Mouse (Mus musculus): ENCODE measurements around the gene Pax3. TPM values are rescaled to one million over a fixed set of nuclear protein-coding genes. Genes with fewer than 3 reads are reported as not detected.
A peak's percentile ranks its signal among the peaks of the same experiment; 100 is the strongest.

Gene Pax3
- polyA plus RNA-seq, 1 experiment from 2014 or later = 42.8 TPM

- no peaks in the 10 kb centered on the region for H3K9me3 ChIP-seq (ENCODE audit: control insufficient read depth, low read length)
- peaks cover 66% of the 10 kb centered on the region for H3K27me3 ChIP-seq (ENCODE audit: control insufficient read depth, insufficient read depth, low read length)
- peak; percentile 81 for DNase-seq (ENCODE audit: low spot score)
- H3K4me1 ChIP-seq (ENCODE audit: control insufficient read depth, insufficient read depth, low read length) = peaks cover 13% of the 10 kb centered on the region
- peak overlapping the region; percentile 78 for H3K4me2 ChIP-seq (ENCODE audit: low read depth)
- H3K27ac ChIP-seq (ENCODE audit: low read depth, low read length) = peak overlapping the region; percentile 95
- peak; percentile 74 for ATAC-seq (ENCODE audit: insufficient read depth, low FRiP score, low TSS enrichment)
- WGBS = 1% methylated on average over 35 of the region's 47 CpGs
- H3K9ac ChIP-seq (ENCODE audit: low read length) = peak overlapping the region; percentile 79
- H3K4me3 ChIP-seq (ENCODE audit: low read depth, low read length) = peak overlapping the region; percentile 69
- no peaks in the 10 kb centered on the region for H3K36me3 ChIP-seq (ENCODE audit: control insufficient read depth, insufficient read depth, low read length)
Measured at GRCm38 (mm10) chr1:78189501-78190345, 7.2 kb downstream of the Pax3 start.

- Histone ChIP-seq H3K27ac (ENCODE audit: low read depth, low read length) (peak overlapping the region; percentile 95), H3K27me3 (ENCODE audit: control insufficient read depth, insufficient read depth, low read length) (peaks cover 66% of the 10 kb centered on the region), H3K4me1 (ENCODE audit: control insufficient read depth, insufficient read depth, low read length) (peaks cover 13% of the 10 kb centered on the region), H3K9me3 (ENCODE audit: control insufficient read depth, low read length) (no peaks in the 10 kb centered on the region), H3K9ac (ENCODE audit: low read length) (peak overlapping the region; percentile 79), H3K36me3 (ENCODE audit: control insufficient read depth, insufficient read depth, low read length) (no peaks in the 10 kb centered on the region), H3K4me3 (ENCODE audit: low read depth, low read length) (peak overlapping the region; percentile 69), H3K4me2 (ENCODE audit: low read depth) (peak overlapping the region; percentile 78)
- WGBS = under 1% methylated on average over 16 of the region's 16 CpGs
- ATAC-seq (ENCODE audit: insufficient read depth, low FRiP score, low TSS enrichment) = 0 out of 2 replicates have a peak, but pooled peaks have one; percentile 1
- peak; percentile 68 for DNase-seq (ENCODE audit: low spot score)
Measured at GRCm38 (mm10) chr1:78189016-78189415, 7.9 kb downstream of the Pax3 start.

GRCm38 (mm10) chr1:78188299-78188698 is 8.6 kb downstream of the Pax3 start:
- H3K27ac ChIP-seq (ENCODE audit: low read depth, low read length) = no peak overlapping the region
- H3K4me1 ChIP-seq (ENCODE audit: control insufficient read depth, insufficient read depth, low read length) = peaks cover 16% of the 10 kb centered on the region
- H3K9ac ChIP-seq (ENCODE audit: low read length) = peak overlapping the region; percentile 14; the same call in 1 of the 2 replicates
- peak overlapping the region; percentile 69 for H3K4me3 ChIP-seq (ENCODE audit: low read depth, low read length)
- ATAC-seq (ENCODE audit: insufficient read depth, low FRiP score, low TSS enrichment) = no peak
- H3K27me3 ChIP-seq (ENCODE audit: control insufficient read depth, insufficient read depth, low read length) = peaks cover 62% of the 10 kb centered on the region
- H3K36me3 ChIP-seq (ENCODE audit: control insufficient read depth, insufficient read depth, low read length) = no peaks in the 10 kb centered on the region
- peak overlapping the region; percentile 78 for H3K4me2 ChIP-seq (ENCODE audit: low read depth)
- 1% methylated on average over 2 of the region's 2 CpGs for WGBS
- H3K9me3 ChIP-seq (ENCODE audit: control insufficient read depth, low read length) = no peaks in the 10 kb centered on the region
- no peak for DNase-seq (ENCODE audit: low spot score)

GRCm38 (mm10) chr1:78187788-78188173 is 9.2 kb downstream of the Pax3 start:
- Histone ChIP-seq H3K4me1 (ENCODE audit: control insufficient read depth, insufficient read depth, low read length) (peaks cover 14% of the 10 kb centered on the region; the same call in 1 of the 2 replicates), H3K27ac (ENCODE audit: low read depth, low read length) (no peak overlapping the region), H3K9me3 (ENCODE audit: control insufficient read depth, low read length) (no peaks in the 10 kb centered on the region), H3K36me3 (ENCODE audit: control insufficient read depth, insufficient read depth, low read length) (no peaks in the 10 kb centered on the region), H3K4me2 (ENCODE audit: low read depth) (peak overlapping the region; percentile 78), H3K9ac (ENCODE audit: low read length) (0 out of 2 replicates have a peak overlapping the region, but pooled peaks have one; percentile 18), H3K4me3 (ENCODE audit: low read depth, low read length) (peak overlapping the region; percentile 69; the same call in 1 of the 2 replicates), H3K27me3 (ENCODE audit: control insufficient read depth, insufficient read depth, low read length) (peaks cover 62% of the 10 kb centered on the region)
- no peak for ATAC-seq (ENCODE audit: insufficient read depth, low FRiP score, low TSS enrichment)
- WGBS = 2% methylated on average over 6 of the region's 6 CpGs
- no peak for DNase-seq (ENCODE audit: low spot score)

- H3K27ac ChIP-seq (ENCODE audit: low read depth, low read length) = peak overlapping the region; percentile 34; the same call in 1 of the 2 replicates
- no peak overlapping the region for H3K9ac ChIP-seq (ENCODE audit: low read length)
- peak overlapping the region; percentile 78 for H3K4me2 ChIP-seq (ENCODE audit: low read depth)
- 4% methylated on average over 8 of the region's 8 CpGs for WGBS
- H3K36me3 ChIP-seq (ENCODE audit: control insufficient read depth, insufficient read depth, low read length) = no peaks in the 10 kb centered on the region
- DNase-seq (ENCODE audit: low spot score) = no peak
- no peak overlapping the region for H3K4me3 ChIP-seq (ENCODE audit: low read depth, low read length)
- peaks cover 14% of the 10 kb centered on the region; the same call in 1 of the 2 replicates for H3K4me1 ChIP-seq (ENCODE audit: control insufficient read depth, insufficient read depth, low read length)
- peaks cover 60% of the 10 kb centered on the region for H3K27me3 ChIP-seq (ENCODE audit: control insufficient read depth, insufficient read depth, low read length)
- ATAC-seq (ENCODE audit: insufficient read depth, low FRiP score, low TSS enrichment) = no peak
- H3K9me3 ChIP-seq (ENCODE audit: control insufficient read depth, low read length) = no peaks in the 10 kb centered on the region
Measured at GRCm38 (mm10) chr1:78187122-78187787, 9.7 kb downstream of the Pax3 start.

- H3K27me3 ChIP-seq (ENCODE audit: control insufficient read depth, insufficient read depth, low read length) = peaks cover 41% of the 10 kb centered on the region
- H3K4me2 ChIP-seq (ENCODE audit: low read depth) = no peak overlapping the region
- no peak overlapping the region for H3K9ac ChIP-seq (ENCODE audit: low read length)
- no peak overlapping the region for H3K4me3 ChIP-seq (ENCODE audit: low read depth, low read length)
- no peaks in the 10 kb centered on the region for H3K36me3 ChIP-seq (ENCODE audit: control insufficient read depth, insufficient read depth, low read length)
- peaks cover 13% of the 10 kb centered on the region for H3K4me1 ChIP-seq (ENCODE audit: control insufficient read depth, insufficient read depth, low read length)
- no peak overlapping the region for H3K27ac ChIP-seq (ENCODE audit: low read depth, low read length)
- DNase-seq (ENCODE audit: low spot score) (no peak), ATAC-seq (ENCODE audit: insufficient read depth, low FRiP score, low TSS enrichment) (no peak)
- no peaks in the 10 kb centered on the region for H3K9me3 ChIP-seq (ENCODE audit: control insufficient read depth, low read length)
- 43% methylated on average over 5 of the region's 5 CpGs for whole genome bisulfite sequencing
Measured at GRCm38 (mm10) chr1:78182954-78183353, 14.0 kb downstream of the Pax3 start.

- DNase-seq (ENCODE audit: low spot score) (no peak), ATAC-seq (ENCODE audit: insufficient read depth, low FRiP score, low TSS enrichment) (no peak)
- H3K27ac ChIP-seq (ENCODE audit: low read depth, low read length) = 0 out of 2 replicates have a peak overlapping the region, but pooled peaks have one; percentile 14
- WGBS = 5% methylated on average over 9 of the region's 9 CpGs
- no peak overlapping the region for H3K4me2 ChIP-seq (ENCODE audit: low read depth)
- H3K27me3 ChIP-seq (ENCODE audit: control insufficient read depth, insufficient read depth, low read length) = peaks cover 36% of the 10 kb centered on the region
- no peaks in the 10 kb centered on the region for H3K36me3 ChIP-seq (ENCODE audit: control insufficient read depth, insufficient read depth, low read length)
- no peaks in the 10 kb centered on the region for H3K9me3 ChIP-seq (ENCODE audit: control insufficient read depth, low read length)
- H3K9ac ChIP-seq (ENCODE audit: low read length) = no peak overlapping the region
- peaks cover 7% of the 10 kb centered on the region for H3K4me1 ChIP-seq (ENCODE audit: control insufficient read depth, insufficient read depth, low read length)
- no peak overlapping the region for H3K4me3 ChIP-seq (ENCODE audit: low read depth, low read length)
Measured at GRCm38 (mm10) chr1:78181882-78182281, 15.1 kb downstream of the Pax3 start.

GRCm38 (mm10) chr1:78172334-78172733 is 24.6 kb downstream of the Pax3 start:
- DNase-seq (ENCODE audit: low spot score) = no peak
- Histone ChIP-seq H3K9ac (ENCODE audit: low read length) (no peak overlapping the region), H3K4me1 (ENCODE audit: control insufficient read depth, insufficient read depth, low read length) (peaks cover 19% of the 10 kb centered on the region), H3K27ac (ENCODE audit: low read depth, low read length) (peak overlapping the region; percentile 35; the same call in 1 of the 2 replicates), H3K27me3 (ENCODE audit: control insufficient read depth, insufficient read depth, low read length) (peaks cover 40% of the 10 kb centered on the region), H3K36me3 (ENCODE audit: control insufficient read depth, insufficient read depth, low read length) (no peaks in the 10 kb centered on the region), H3K4me3 (ENCODE audit: low read depth, low read length) (no peak overlapping the region), H3K4me2 (ENCODE audit: low read depth) (peak overlapping the region; percentile 7), H3K9me3 (ENCODE audit: control insufficient read depth, low read length) (no peaks in the 10 kb centered on the region)
- no peak for ATAC-seq (ENCODE audit: insufficient read depth, low FRiP score, low TSS enrichment)
- WGBS = 34% methylated on average over 6 of the region's 6 CpGs
